Mouse (Mus musculus) activated CD4-positive, CD25-positive, alpha-beta regulatory T cell (primary cell): Measurements from ENCODE around the gene Ppp1r14c. TPM values are rescaled to one million over a fixed set of nuclear protein-coding genes. Genes with fewer than 3 reads are reported as not detected.

ENCODE experiments used
- polyA plus RNA-seq, 2 experiments: library from polyadenylated mRNA; unstranded; fragments of 100-300 nt; shearing (Covaris generic); gene quantifications; one replicate each; pipeline ENCODE4 v1.2.1; 2017

Gene Ppp1r14c
- polyA plus RNA-seq, result under 1 TPM; 0.08 to 0.10 TPM

GRCm38 (mm10) chr10:3366036-3366869 is at the start of gene Ppp1r14c:
Gene Ppp1r14c (plus strand): TSS chr10:3366057.

Other genes starting within 250 kb of the Ppp1r14c start
- under 1 TPM in 1 of 2 experiments, not detected in 1; 0.26 TPM for gene H60c, start 98.3 kb upstream of the Ppp1r14c start, polyA plus RNA-seq
- gene Iyd, start 174.2 kb downstream of the Ppp1r14c start, polyA plus RNA-seq, result not detected